Mouse (Mus musculus) myocyte (in vitro differentiated cells): Measurements from ENCODE around the gene Bco1. TPM values are rescaled to one million over a fixed set of nuclear protein-coding genes. Genes with fewer than 3 reads are reported as not detected.

ENCODE experiments used
- H3K27me3 ChIP-seq: one replicate; pipeline ENCODE4 v1.6.1; 2011; ENCODE audit not compliant: control insufficient read depth, insufficient read depth, insufficient read length
- H3K36me3 ChIP-seq: one replicate; pipeline ENCODE4 v1.6.1; 2011; ENCODE audit not compliant: control insufficient read depth, insufficient read depth
- H3K4me2 ChIP-seq: one replicate; pipeline ENCODE4 v1.6.1; 2011; ENCODE audit warnings: low read depth, control low read depth
- H3K4me3 ChIP-seq: one replicate; pipeline ENCODE4 v1.5.1; 2011; ENCODE audit warnings: mild to moderate bottlenecking, control low read depth, moderate library complexity
- H3K79me2 ChIP-seq: one replicate; pipeline ENCODE4 v1.6.1; 2011; ENCODE audit not compliant: control insufficient read depth, insufficient read depth
- H3ac ChIP-seq: one replicate; pipeline ENCODE4 v1.6.1; 2011; ENCODE audit not compliant: control insufficient read depth, insufficient read length
- CEBPB ChIP-seq: IDR thresholded peaks from 2 replicates; pipeline ENCODE4 v1.6.1; 2011; ENCODE audit warnings: mild to moderate bottlenecking, moderate library complexity; ENCODE audit not compliant: poor library complexity, insufficient read depth, severe bottlenecking
- E2F4 ChIP-seq: IDR thresholded peaks from one replicate; pipeline ENCODE4 v1.6.1; 2011; ENCODE audit warnings: mild to moderate bottlenecking, control low read depth, moderate library complexity; ENCODE audit not compliant: insufficient read depth
- MAX ChIP-seq: IDR thresholded peaks from one replicate; pipeline ENCODE4 v1.6.1; 2011; ENCODE audit warnings: low read depth, mild to moderate bottlenecking, control low read depth
- MYOD1 ChIP-seq, 3 experiments: IDR thresholded peaks; one replicate each; pipeline ENCODE4 v1.6.1; 2011; ENCODE audit warnings: control low read depth in 2 of 3, low read depth in 2 of 3, mild to moderate bottlenecking in 2 of 3, moderate library complexity in 1 of 3; ENCODE audit not compliant: insufficient read length in 2 of 3, control insufficient read depth in 1 of 3
- MYOG ChIP-seq, 3 experiments: IDR thresholded peaks; one replicate each; pipeline ENCODE4 v1.6.1; 2011; ENCODE audit warnings: control low read depth in 2 of 3, low read depth in 2 of 3, mild to moderate bottlenecking in 2 of 3; ENCODE audit not compliant: insufficient read length in 2 of 3, control insufficient read depth in 1 of 3, insufficient read depth in 1 of 3
- POLR2A ChIP-seq: IDR thresholded peaks from one replicate; pipeline ENCODE4 v1.6.1; 2011; ENCODE audit warnings: low read depth, mild to moderate bottlenecking, control low read depth, moderate library complexity; ENCODE audit not compliant: insufficient read length
- POLR2AphosphoS2 ChIP-seq: IDR thresholded peaks from one replicate; pipeline ENCODE4 v1.6.1; 2011; ENCODE audit warnings: low read depth, control low read depth; ENCODE audit not compliant: insufficient read length
- REST ChIP-seq: IDR thresholded peaks from one replicate; pipeline ENCODE4 v1.6.1; 2011; ENCODE audit warnings: mild to moderate bottlenecking, control low read depth, moderate library complexity; ENCODE audit not compliant: insufficient read depth, insufficient read length
- SRF ChIP-seq: IDR thresholded peaks from one replicate; pipeline ENCODE4 v1.6.1; 2011; ENCODE audit warnings: low read depth; ENCODE audit not compliant: control insufficient read depth, insufficient read length
- TCF12 ChIP-seq: IDR thresholded peaks from one replicate; pipeline ENCODE4 v1.6.1; 2011; ENCODE audit warnings: mild to moderate bottlenecking, control low read depth; ENCODE audit not compliant: poor library complexity, insufficient read depth, severe bottlenecking
- TCF3 ChIP-seq: IDR thresholded peaks from one replicate; pipeline ENCODE4 v1.6.1; 2011; ENCODE audit warnings: low read depth, control low read depth; ENCODE audit not compliant: insufficient read length
- USF1 ChIP-seq: IDR thresholded peaks from one replicate; pipeline ENCODE4 v1.6.1; 2011; ENCODE audit warnings: low read depth, mild to moderate bottlenecking, control low read depth, moderate library complexity
- polyA plus RNA-seq: library from polyadenylated mRNA; unstranded; fragments of >200 nt; fragmentation: generic; extraction: Trizol; gene quantifications from one replicate; pipeline ENCODE4 v1.2.1, GENCODE M21; 2012; ENCODE audit warnings: missing spikeins

Bco1 gene
- polyA plus RNA-seq, 1 experiment, result 0.02 TPM

- no peak overlapping the region for H3K4me2 ChIP-seq
- H3ac ChIP-seq, result no peak overlapping the region
- no peaks in the 10 kb centered on the region for H3K79me2 ChIP-seq
- no peak overlapping the region for H3K4me3 ChIP-seq
- peaks cover 5% of the 10 kb centered on the region for H3K27me3 ChIP-seq
- TF ChIP-seq CEBPB (no peak), TCF3 (no peak), REST (no peak), MYOD1 (IDR thresholded peaks at IDR 0.05; ENCODE audit: control insufficient read depth in 1 of 3, insufficient read length in 2 of 3, low read depth in 2 of 3) (no peak), E2F4 (no peak), POLR2AphosphoS2 (no peak), POLR2A (no peak), MYOG (IDR thresholded peaks at IDR 0.05; ENCODE audit: control insufficient read depth in 1 of 3, insufficient read depth in 1 of 3, insufficient read length in 2 of 3, low read depth in 2 of 3) (no peak), USF1 (no peak), MAX (no peak), SRF (no peak), TCF12 (no peak)
- H3K36me3 ChIP-seq, result no peaks in the 10 kb centered on the region
Measured at GRCm38 (mm10) chr8:117069708-117070107, 25.9 kb upstream of the Bco1 start.

- no peaks in the 10 kb centered on the region for H3K36me3 ChIP-seq
- H3K79me2 ChIP-seq, result no peaks in the 10 kb centered on the region
- TF ChIP-seq POLR2AphosphoS2 (no peak), CEBPB (no peak), TCF12 (no peak), MYOG (IDR thresholded peaks at IDR 0.05; ENCODE audit: control insufficient read depth in 1 of 3, insufficient read depth in 1 of 3, insufficient read length in 2 of 3, low read depth in 2 of 3) (no peak), TCF3 (no peak), POLR2A (no peak), USF1 (no peak), MYOD1 (IDR thresholded peaks at IDR 0.05; ENCODE audit: control insufficient read depth in 1 of 3, insufficient read length in 2 of 3, low read depth in 2 of 3) (no peak), REST (no peak)
- peaks cover 5% of the 10 kb centered on the region for H3K27me3 ChIP-seq
- H3K4me2 ChIP-seq, result no peak overlapping the region
- no peak overlapping the region for H3ac ChIP-seq
- no peak overlapping the region for H3K4me3 ChIP-seq
Measured at GRCm38 (mm10) chr8:117074350-117075182, 21.1 kb upstream of the Bco1 start.

- TF ChIP-seq TCF3 (no peak), POLR2A (no peak), MAX (no peak), MYOG (IDR thresholded peaks at IDR 0.05; ENCODE audit: control insufficient read depth in 1 of 3, insufficient read depth in 1 of 3, insufficient read length in 2 of 3, low read depth in 2 of 3) (no peak), E2F4 (no peak), TCF12 (no peak), CEBPB (no peak), MYOD1 (IDR thresholded peaks at IDR 0.05; ENCODE audit: control insufficient read depth in 1 of 3, insufficient read length in 2 of 3, low read depth in 2 of 3) (no peak), POLR2AphosphoS2 (no peak), REST (no peak), USF1 (no peak), SRF (no peak)
- Histone ChIP-seq H3K36me3 (no peaks in the 10 kb centered on the region), H3ac (no peak overlapping the region), H3K79me2 (no peaks in the 10 kb centered on the region), H3K4me2 (no peak overlapping the region), H3K4me3 (no peak overlapping the region), H3K27me3 (peaks cover 5% of the 10 kb centered on the region)
Measured at GRCm38 (mm10) chr8:117078367-117078926, 17.2 kb upstream of the Bco1 start.

GRCm38 (mm10) chr8:117079652-117080051 is 16.0 kb upstream of the Bco1 start:
- Histone ChIP-seq H3K4me3 (no peak overlapping the region), H3K36me3 (no peaks in the 10 kb centered on the region), H3K27me3 (peaks cover 5% of the 10 kb centered on the region), H3K79me2 (no peaks in the 10 kb centered on the region), H3ac (no peak overlapping the region), H3K4me2 (no peak overlapping the region)
- TF ChIP-seq SRF (no peak), TCF3 (no peak), MAX (no peak), POLR2AphosphoS2 (no peak), REST (no peak), CEBPB (no peak), USF1 (no peak), POLR2A (no peak), MYOD1 (IDR thresholded peaks at IDR 0.05; ENCODE audit: control insufficient read depth in 1 of 3, insufficient read length in 2 of 3, low read depth in 2 of 3) (no peak), TCF12 (no peak), E2F4 (no peak), MYOG (IDR thresholded peaks at IDR 0.05; ENCODE audit: control insufficient read depth in 1 of 3, insufficient read depth in 1 of 3, insufficient read length in 2 of 3, low read depth in 2 of 3) (no peak)
